Mouse (Mus musculus): Measurements from ENCODE around the gene Ptcd1. TPM values are rescaled to one million over a fixed set of nuclear protein-coding genes. Genes with fewer than 3 reads are reported as not detected.
A peak's percentile ranks its signal among the peaks of the same experiment; 100 is the strongest.
"Not testable (repeated sequence)": the region's sequence is repeated elsewhere in the genome, so short reads cannot be mapped to it uniquely, and the experiment has no call there.

The Ptcd1 gene
- 7.1 and 14.4 TPM in 2 replicates for polyA plus RNA-seq (2014; fragmentation: Nextera tagmentation; extraction: Ambion mirVana)

- peak within 1 kb of the TSS; percentile 78 for H3K4me2 ChIP-seq (replicated peaks; ENCODE audit: low read depth, low read length)
- H3K27me3 ChIP-seq (ENCODE audit: control insufficient read depth, insufficient read depth, low read length), result no peaks in the 10 kb centered on the region
- peak within 1 kb of the TSS; percentile 85 for H3K27ac ChIP-seq (ENCODE audit: low read depth, low read length)
- peak within 1 kb of the TSS; percentile 86 for H3K9ac ChIP-seq (ENCODE audit: low read depth, low read length)
- peak; percentile 95 for ATAC-seq (ENCODE audit: low FRiP score, low TSS enrichment)
- peak within 1 kb of the TSS; percentile 68 for H3K4me3 ChIP-seq (ENCODE audit: low read length)
- H3K36me3 ChIP-seq (ENCODE audit: control insufficient read depth, insufficient read depth, low read length), result peaks cover 31% of the 10 kb centered on the region
- peaks cover 15% of the 10 kb centered on the region; the same call in 1 of the 2 replicates for H3K4me1 ChIP-seq (ENCODE audit: control insufficient read depth, insufficient read depth, low read length)
- under 1% methylated on average over 48 of the region's 51 CpGs for whole genome bisulfite sequencing
- H3K9me3 ChIP-seq (ENCODE audit: control insufficient read depth, low read length), result no peaks in the 10 kb centered on the region
Observed at GRCm38 (mm10) chr5:145166536-145167305, at the start of gene Ptcd1, which contains the start of gene Cpsf4. Gene Ptcd1 (minus strand): TSS chr5:145167108. Gene Cpsf4 (plus strand): TSS chr5:145167213.

- H3K27ac ChIP-seq (ENCODE audit: low read depth, low read length), result no peak overlapping the region
- WGBS, result 70% methylated on average over 4 of the region's 4 CpGs
- H3K4me3 ChIP-seq (ENCODE audit: low read length), result no peak overlapping the region
- H3K27me3 ChIP-seq (ENCODE audit: control insufficient read depth, insufficient read depth, low read length), result no peaks in the 10 kb centered on the region
- H3K9ac ChIP-seq (ENCODE audit: low read depth, low read length), result no peak overlapping the region
- no peak overlapping the region for H3K4me2 ChIP-seq (replicated peaks; ENCODE audit: low read depth, low read length)
- no peaks in the 10 kb centered on the region for H3K9me3 ChIP-seq (ENCODE audit: control insufficient read depth, low read length)
- H3K36me3 ChIP-seq (ENCODE audit: control insufficient read depth, insufficient read depth, low read length), result peaks cover 37% of the 10 kb centered on the region
- no peaks in the 10 kb centered on the region for H3K4me1 ChIP-seq (ENCODE audit: control insufficient read depth, insufficient read depth, low read length)
- no peak for ATAC-seq (ENCODE audit: low FRiP score, low TSS enrichment)
Observed at GRCm38 (mm10) chr5:145214679-145215078, 47.8 kb upstream of the Ptcd1 start.

- no peak overlapping the region for H3K4me2 ChIP-seq (replicated peaks; ENCODE audit: low read depth, low read length)
- no peak for ATAC-seq (ENCODE audit: low FRiP score, low TSS enrichment)
- no peaks in the 10 kb centered on the region for H3K9me3 ChIP-seq (ENCODE audit: control insufficient read depth, low read length)
- H3K4me1 ChIP-seq (ENCODE audit: control insufficient read depth, insufficient read depth, low read length), result no peaks in the 10 kb centered on the region
- no peaks in the 10 kb centered on the region for H3K27me3 ChIP-seq (ENCODE audit: control insufficient read depth, insufficient read depth, low read length)
- H3K36me3 ChIP-seq (ENCODE audit: control insufficient read depth, insufficient read depth, low read length), result peaks cover 33% of the 10 kb centered on the region
- no peak overlapping the region for H3K9ac ChIP-seq (ENCODE audit: low read depth, low read length)
- 93% methylated on average over 3 of the region's 3 CpGs for WGBS
- no peak overlapping the region for H3K27ac ChIP-seq (ENCODE audit: low read depth, low read length)
- no peak overlapping the region for H3K4me3 ChIP-seq (ENCODE audit: low read length)
Observed at GRCm38 (mm10) chr5:145213505-145213904, 46.6 kb upstream of the Ptcd1 start.

- no peak overlapping the region for H3K4me3 ChIP-seq (ENCODE audit: low read length)
- H3K27me3 ChIP-seq (ENCODE audit: control insufficient read depth, insufficient read depth, low read length), result no peaks in the 10 kb centered on the region
- 95% methylated on average over 4 of the region's 4 CpGs for WGBS
- H3K36me3 ChIP-seq (ENCODE audit: control insufficient read depth, insufficient read depth, low read length), result peaks cover 31% of the 10 kb centered on the region
- no peak overlapping the region for H3K27ac ChIP-seq (ENCODE audit: low read depth, low read length)
- no peak overlapping the region for H3K9ac ChIP-seq (ENCODE audit: low read depth, low read length)
- ATAC-seq (ENCODE audit: low FRiP score, low TSS enrichment), result no peak
- H3K4me2 ChIP-seq (replicated peaks; ENCODE audit: low read depth, low read length), result no peak overlapping the region
- H3K9me3 ChIP-seq (ENCODE audit: control insufficient read depth, low read length), result no peaks in the 10 kb centered on the region
- no peaks in the 10 kb centered on the region for H3K4me1 ChIP-seq (ENCODE audit: control insufficient read depth, insufficient read depth, low read length)
Observed at GRCm38 (mm10) chr5:145212216-145212615, 45.3 kb upstream of the Ptcd1 start.

GRCm38 (mm10) chr5:145211340-145211739, 44.4 kb upstream of the Ptcd1 start:
- no peaks in the 10 kb centered on the region for H3K4me1 ChIP-seq (ENCODE audit: control insufficient read depth, insufficient read depth, low read length)
- no peak overlapping the region for H3K4me3 ChIP-seq (ENCODE audit: low read length)
- no peak overlapping the region for H3K9ac ChIP-seq (ENCODE audit: low read depth, low read length)
- H3K9me3 ChIP-seq (ENCODE audit: control insufficient read depth, low read length), result no peaks in the 10 kb centered on the region
- H3K27me3 ChIP-seq (ENCODE audit: control insufficient read depth, insufficient read depth, low read length), result no peaks in the 10 kb centered on the region
- H3K4me2 ChIP-seq (replicated peaks; ENCODE audit: low read depth, low read length), result no peak overlapping the region
- H3K36me3 ChIP-seq (ENCODE audit: control insufficient read depth, insufficient read depth, low read length), result peaks cover 37% of the 10 kb centered on the region
- 91% methylated on average over 4 of the region's 4 CpGs for WGBS
- ATAC-seq (ENCODE audit: low FRiP score, low TSS enrichment), result no peak
- H3K27ac ChIP-seq (ENCODE audit: low read depth, low read length), result no peak overlapping the region

- not testable (repeated sequence) for H3K27ac ChIP-seq (ENCODE audit: low read depth, low read length); H3K9ac ChIP-seq (ENCODE audit: low read depth, low read length); H3K4me2 ChIP-seq (replicated peaks; ENCODE audit: low read depth, low read length); H3K9me3 ChIP-seq (ENCODE audit: control insufficient read depth, low read length); ATAC-seq (ENCODE audit: low FRiP score, low TSS enrichment); H3K27me3 ChIP-seq (ENCODE audit: control insufficient read depth, insufficient read depth, low read length); H3K4me3 ChIP-seq (ENCODE audit: low read length)
- Histone ChIP-seq H3K4me1 (ENCODE audit: control insufficient read depth, insufficient read depth, low read length) (peaks cover 10% of the 10 kb centered on the region), H3K36me3 (ENCODE audit: control insufficient read depth, insufficient read depth, low read length) (peaks cover 27% of the 10 kb centered on the region)
- 46% methylated on average over 11 of the region's 11 CpGs for WGBS
Observed at GRCm38 (mm10) chr5:145208391-145208790, 41.5 kb upstream of the Ptcd1 start.

- no peak overlapping the region for H3K4me2 ChIP-seq (replicated peaks; ENCODE audit: low read depth, low read length)
- ATAC-seq (ENCODE audit: low FRiP score, low TSS enrichment), result no peak
- 90% methylated on average over 6 of the region's 6 CpGs for WGBS
- H3K27ac ChIP-seq (ENCODE audit: low read depth, low read length), result no peak overlapping the region
- H3K27me3 ChIP-seq (ENCODE audit: control insufficient read depth, insufficient read depth, low read length), result no peaks in the 10 kb centered on the region
- H3K9me3 ChIP-seq (ENCODE audit: control insufficient read depth, low read length), result no peaks in the 10 kb centered on the region
- no peak overlapping the region for H3K4me3 ChIP-seq (ENCODE audit: low read length)
- peaks cover 10% of the 10 kb centered on the region for H3K4me1 ChIP-seq (ENCODE audit: control insufficient read depth, insufficient read depth, low read length)
- peaks cover 22% of the 10 kb centered on the region for H3K36me3 ChIP-seq (ENCODE audit: control insufficient read depth, insufficient read depth, low read length)
- no peak overlapping the region for H3K9ac ChIP-seq (ENCODE audit: low read depth, low read length)
Observed at GRCm38 (mm10) chr5:145207954-145208353, 41.0 kb upstream of the Ptcd1 start.

GRCm38 (mm10) chr5:145207385-145207784, 40.5 kb upstream of the Ptcd1 start:
- Histone ChIP-seq H3K9me3 (ENCODE audit: control insufficient read depth, low read length) (no peaks in the 10 kb centered on the region), H3K9ac (ENCODE audit: low read depth, low read length) (no peak overlapping the region), H3K27me3 (ENCODE audit: control insufficient read depth, insufficient read depth, low read length) (no peaks in the 10 kb centered on the region), H3K4me1 (ENCODE audit: control insufficient read depth, insufficient read depth, low read length) (peaks cover 10% of the 10 kb centered on the region), H3K36me3 (ENCODE audit: control insufficient read depth, insufficient read depth, low read length) (peaks cover 18% of the 10 kb centered on the region; the same call in 1 of the 2 replicates), H3K4me3 (ENCODE audit: low read length) (no peak overlapping the region), H3K4me2 (replicated peaks; ENCODE audit: low read depth, low read length) (no peak overlapping the region), H3K27ac (ENCODE audit: low read depth, low read length) (no peak overlapping the region)
- no peak for ATAC-seq (ENCODE audit: low FRiP score, low TSS enrichment)
- WGBS, result 98% methylated on average over 6 of the region's 6 CpGs

- H3K4me1 ChIP-seq (ENCODE audit: control insufficient read depth, insufficient read depth, low read length), result peaks cover 15% of the 10 kb centered on the region
- peak overlapping the region; percentile 61; the same call in 1 of the 2 replicates for H3K9ac ChIP-seq (ENCODE audit: low read depth, low read length)
- peak overlapping the region; percentile 56 for H3K4me3 ChIP-seq (ENCODE audit: low read length)
- H3K4me2 ChIP-seq (replicated peaks; ENCODE audit: low read depth, low read length), result peak overlapping the region; percentile 42
- no peaks in the 10 kb centered on the region for H3K27me3 ChIP-seq (ENCODE audit: control insufficient read depth, insufficient read depth, low read length)
- H3K9me3 ChIP-seq (ENCODE audit: control insufficient read depth, low read length), result no peaks in the 10 kb centered on the region
- WGBS, result 23% methylated on average over 9 of the region's 9 CpGs
- no peak overlapping the region for H3K27ac ChIP-seq (ENCODE audit: low read depth, low read length)
- peaks cover 11% of the 10 kb centered on the region; the same call in 1 of the 2 replicates for H3K36me3 ChIP-seq (ENCODE audit: control insufficient read depth, insufficient read depth, low read length)
- ATAC-seq (ENCODE audit: low FRiP score, low TSS enrichment), result no peak
Observed at GRCm38 (mm10) chr5:145205041-145205440, 38.1 kb upstream of the Ptcd1 start.

Data from kidney, embryonic 14.5 days (tissue).